Mouse (Mus musculus) G1E (cell line): Measurements from ENCODE around the gene Ftl1.

Source experiments
- CTCF ChIP-seq: IDR thresholded peaks from 2 replicates; pipeline ENCODE4 v1.5.1; 2012; ENCODE audit warnings: low read depth, low read length, inconsistent platforms, mixed read lengths
- GATA1 ChIP-seq: IDR thresholded peaks from 2 replicates; pipeline ENCODE4 v1.6.1; 2012; ENCODE audit warnings: borderline replicate concordance, low read length, inconsistent platforms, mixed read lengths
- GATA2 ChIP-seq: IDR thresholded peaks from 2 replicates; pipeline ENCODE4 v1.6.1; 2012; ENCODE audit warnings: low read depth, low read length, inconsistent platforms, borderline replicate concordance
- POLR2AphosphoS5 ChIP-seq: IDR thresholded peaks from 2 replicates; pipeline ENCODE4 v1.6.1; 2012; ENCODE audit warnings: low read depth, low read length, inconsistent platforms; ENCODE audit not compliant: insufficient replicate concordance
- TAL1 ChIP-seq: conservative IDR thresholded peaks from 2 replicates; pipeline ENCODE4 v1.6.1; 2012; ENCODE audit warnings: low read depth, low read length, inconsistent platforms, mixed read lengths

- no peak for TF ChIP-seq CTCF
- TF ChIP-seq GATA1: no peak
- no peak for TF ChIP-seq POLR2AphosphoS5
- no peak for TF ChIP-seq TAL1
- TF ChIP-seq GATA2: no peak
These were observed 23.2 kb downstream of the Ftl1 start for GRCm38 (mm10) chr7:45436444-45436843.
